Mouse (Mus musculus) stomach, embryonic 16.5 days (tissue): ENCODE results near the gene Vav3. TPM values are rescaled to one million over a fixed set of nuclear protein-coding genes. Genes with fewer than 3 reads are reported as not detected.

Experiments
- ATAC-seq: fragments of 200-750 bp; cut with Nextera tagmentation; 2 replicates; pipeline ENCODE4 v1.8.0; 2017; ENCODE audit warnings: moderate number of reproducible peaks, moderate TSS enrichment; ENCODE audit not compliant: insufficient read depth, low FRiP score
- H3K27ac ChIP-seq: fragments of 300-500 bp; sonication (generic); 2 replicates; pipeline ENCODE4 v1.5.1; 2014; ENCODE audit warnings: low read length
- H3K27me3 ChIP-seq: fragments of 300-500 bp; sonication (generic); 2 replicates; pipeline ENCODE4 v1.6.1; 2014; ENCODE audit warnings: low read length, control low read depth, mixed read lengths; ENCODE audit not compliant: control insufficient read depth, insufficient read depth
- H3K36me3 ChIP-seq: fragments of 300-500 bp; sonication (generic); 2 replicates; pipeline ENCODE4 v1.6.1; 2014; ENCODE audit warnings: low read length; ENCODE audit not compliant: control insufficient read depth, insufficient read depth
- H3K4me1 ChIP-seq: fragments of 300-500 bp; sonication (generic); 2 replicates; pipeline ENCODE4 v1.6.1; 2014; ENCODE audit warnings: low read length, control low read depth, mixed read lengths; ENCODE audit not compliant: control insufficient read depth, insufficient read depth
- H3K4me2 ChIP-seq: fragments of 300-500 bp; sonication (generic); 2 replicates; pipeline ENCODE4 v1.6.1; 2014; ENCODE audit warnings: low read depth, low read length, mixed read lengths
- H3K4me3 ChIP-seq: fragments of 300-500 bp; sonication (generic); replicated peaks from 2 replicates; pipeline ENCODE4 v1.5.1; 2014; ENCODE audit warnings: mild to moderate bottlenecking, low read length
- H3K9ac ChIP-seq: fragments of 300-500 bp; sonication (generic); 2 replicates; pipeline ENCODE4 v1.6.1; 2014; ENCODE audit warnings: low read length
- H3K9me3 ChIP-seq: fragments of 300-500 bp; sonication (generic); replicated peaks from 2 replicates; pipeline ENCODE4 v1.6.1; 2016; ENCODE audit warnings: low read length, control low read depth; ENCODE audit not compliant: control insufficient read depth
- WGBS: fragments of 180-500 bp; shearing (Covaris S2); extraction: QIAGEN DNeasy Blood & Tissue Kit; methylation state at CpG from one replicate; pipeline ENCODE4 v1.1.7; 2014; 5-methylcytosine and 5-hydroxymethylcytosine counted together
- polyA plus RNA-seq: library from polyadenylated mRNA; unstranded; fragments of >200 nt; fragmentation: Nextera tagmentation; extraction: Ambion mirVana; gene quantifications from 2 replicates; pipeline ENCODE4 v1.2.1, GENCODE M21; 2015

Gene Vav3
- 20.5 and 27.0 TPM in 2 replicates for polyA plus RNA-seq

DNA sequence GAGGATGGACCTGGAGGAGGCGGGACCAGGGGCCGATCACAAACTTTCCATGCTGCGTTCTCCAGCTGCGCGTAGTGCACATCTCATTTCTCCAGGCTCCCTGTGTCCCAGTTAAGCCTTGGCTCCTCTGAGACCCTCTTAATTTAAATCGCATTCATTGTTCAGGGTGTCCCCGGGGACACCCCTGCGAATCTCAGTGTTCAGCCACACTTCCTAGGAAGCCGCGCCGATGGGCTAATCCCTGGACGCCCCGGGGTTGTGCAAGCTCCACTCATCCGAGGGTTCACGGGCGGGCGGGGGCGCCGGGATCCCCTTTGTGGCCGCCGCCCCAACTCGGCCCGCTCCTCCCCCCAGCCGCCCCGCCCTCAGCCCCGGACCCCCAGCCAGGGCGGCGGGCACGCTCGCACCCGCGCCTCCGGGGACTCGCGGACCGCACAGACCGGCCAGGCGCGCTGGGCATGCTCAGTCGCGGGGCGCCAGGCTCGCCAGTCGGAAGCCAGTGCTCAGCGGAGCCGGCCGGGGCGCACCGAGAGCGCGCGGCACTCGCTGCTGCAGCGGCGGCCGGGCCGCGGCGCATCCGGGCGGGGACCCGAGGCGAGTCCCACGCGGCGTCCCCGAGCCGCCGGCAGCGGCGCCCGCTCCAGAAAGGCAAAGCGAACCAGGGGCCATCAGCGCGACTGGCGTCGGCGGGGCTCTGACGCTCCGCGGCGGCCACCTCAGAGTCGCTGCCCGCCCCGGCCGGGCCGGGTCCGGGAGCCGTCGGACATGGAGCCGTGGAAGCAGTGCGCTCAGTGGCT, at the start of gene Vav3:
Vav3 (plus strand) TSS at position 380 of the 797 bp plus-strand sequence.
- Histone ChIP-seq H3K36me3 (no peaks in the 10 kb centered on the region), H3K9ac (peak within 1 kb of the TSS; percentile 75), H3K4me3 (peak within 1 kb of the TSS; percentile 71), H3K4me2 (peak within 1 kb of the TSS; percentile 90), H3K27me3 (no peaks in the 10 kb centered on the region), H3K4me1 (peaks cover 10% of the 10 kb centered on the region), H3K27ac (peak within 1 kb of the TSS; percentile 72), H3K9me3 (no peaks in the 10 kb centered on the region)
- ATAC-seq: peak; percentile 90
- WGBS: under 1% methylated on average over 89 of the region's 92 CpGs

DNA sequence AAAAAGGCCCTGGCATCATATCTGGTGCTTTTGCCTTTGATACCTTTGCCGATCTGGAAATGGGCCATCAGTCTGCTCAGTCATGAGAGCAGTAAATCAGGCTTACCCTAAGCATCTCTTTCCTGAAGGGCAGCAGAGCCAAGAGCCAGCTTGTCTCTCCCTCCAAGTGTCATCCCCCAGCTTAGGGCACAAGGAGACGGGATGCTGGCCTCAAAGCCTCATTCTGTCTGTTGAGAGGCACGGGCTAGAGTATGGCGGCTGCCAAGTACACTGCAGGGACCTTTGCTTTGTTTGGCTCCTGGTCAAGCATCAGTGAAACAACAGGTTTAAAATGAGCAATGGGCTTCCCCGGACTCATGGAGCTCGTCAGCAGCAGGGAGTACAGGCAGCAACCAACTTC, 41.6 kb upstream of the Vav3 start:
- 61% methylated on average over 6 of the region's 6 CpGs for WGBS
- ATAC-seq: no peak

DNA sequence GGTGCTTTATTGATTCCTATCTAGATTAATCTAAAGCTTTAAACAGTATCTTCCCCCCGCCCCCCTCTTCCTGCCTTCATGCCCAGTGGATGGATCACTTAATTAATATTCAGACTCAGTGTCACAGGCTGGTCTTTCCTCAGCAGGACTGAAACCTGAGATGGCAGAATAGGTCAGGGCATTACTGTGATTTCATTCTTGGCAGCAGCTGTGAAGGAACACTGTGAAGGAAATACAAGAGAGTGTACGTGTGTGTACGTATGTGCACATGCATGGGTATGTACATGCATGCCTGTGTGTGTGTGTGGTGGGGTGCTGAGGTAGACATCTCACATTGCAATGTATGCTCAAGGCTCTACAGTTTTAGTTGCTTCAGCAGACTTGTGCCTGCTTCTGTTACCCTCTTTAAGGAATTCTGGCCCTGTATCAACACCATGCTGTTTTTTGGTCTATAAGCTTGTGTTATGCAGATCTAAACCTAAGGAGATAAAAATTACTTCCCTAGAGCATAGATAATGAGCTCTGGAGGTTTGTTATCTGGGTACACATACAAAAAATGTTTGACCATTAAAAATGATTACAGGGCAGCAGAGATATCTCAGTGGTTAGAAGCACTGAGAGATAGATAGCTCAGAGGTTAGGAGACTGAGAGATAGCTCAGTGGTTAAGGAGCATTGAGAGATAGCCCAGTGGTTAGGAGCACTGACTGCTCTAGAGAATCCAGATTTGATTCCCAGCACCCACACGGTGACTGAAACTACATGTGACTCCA, 41.0 kb upstream of the Vav3 start:
- no peaks in the 10 kb centered on the region for H3K27me3 ChIP-seq
- H3K4me1 ChIP-seq: no peaks in the 10 kb centered on the region
- no peak for ATAC-seq
- no peak overlapping the region for H3K4me2 ChIP-seq
- H3K9ac ChIP-seq: no peak overlapping the region
- H3K36me3 ChIP-seq: no peaks in the 10 kb centered on the region
- H3K27ac ChIP-seq: no peak overlapping the region
- no peak overlapping the region for H3K4me3 ChIP-seq
- H3K9me3 ChIP-seq: no peaks in the 10 kb centered on the region
- WGBS: 66% methylated on average over 4 of the region's 4 CpGs

More for the DNA sequence above, 41.6 kb upstream of the Vav3 start:
- H3K27ac ChIP-seq: no peak overlapping the region
- no peak overlapping the region for H3K4me3 ChIP-seq
- no peaks in the 10 kb centered on the region for H3K36me3 ChIP-seq
- H3K4me1 ChIP-seq: no peaks in the 10 kb centered on the region
- no peak overlapping the region for H3K9ac ChIP-seq
- no peak overlapping the region for H3K4me2 ChIP-seq
- no peaks in the 10 kb centered on the region for H3K27me3 ChIP-seq
- no peaks in the 10 kb centered on the region for H3K9me3 ChIP-seq

DNA sequence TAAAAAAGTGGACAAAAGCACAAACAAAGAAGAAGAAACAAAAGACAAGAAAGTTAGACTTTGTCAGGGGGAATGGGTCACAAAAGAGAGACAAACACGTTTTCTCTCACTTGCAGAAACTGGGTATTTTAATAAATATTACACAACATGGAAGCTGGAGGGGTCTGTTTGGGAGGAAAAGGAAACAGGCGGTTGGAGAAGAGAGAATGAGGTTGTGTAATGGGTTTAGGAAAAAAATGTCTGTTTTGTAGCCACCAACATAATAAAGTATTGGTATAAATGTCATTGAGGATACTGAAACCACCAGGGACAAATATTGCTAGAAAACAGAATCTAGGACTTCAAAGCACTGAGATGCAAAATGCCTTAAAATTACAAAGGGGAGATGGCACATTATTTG, 38.4 kb upstream of the Vav3 start:
- H3K4me3 ChIP-seq: no peak overlapping the region
- no peaks in the 10 kb centered on the region for H3K27me3 ChIP-seq
- ATAC-seq: no peak
- no peak overlapping the region for H3K27ac ChIP-seq
- no peak overlapping the region for H3K4me2 ChIP-seq
- no peaks in the 10 kb centered on the region for H3K36me3 ChIP-seq
- H3K9ac ChIP-seq: no peak overlapping the region
- H3K9me3 ChIP-seq: no peaks in the 10 kb centered on the region
- no peaks in the 10 kb centered on the region for H3K4me1 ChIP-seq
- whole genome bisulfite sequencing: 59% methylated on average over 2 of the region's 2 CpGs

DNA sequence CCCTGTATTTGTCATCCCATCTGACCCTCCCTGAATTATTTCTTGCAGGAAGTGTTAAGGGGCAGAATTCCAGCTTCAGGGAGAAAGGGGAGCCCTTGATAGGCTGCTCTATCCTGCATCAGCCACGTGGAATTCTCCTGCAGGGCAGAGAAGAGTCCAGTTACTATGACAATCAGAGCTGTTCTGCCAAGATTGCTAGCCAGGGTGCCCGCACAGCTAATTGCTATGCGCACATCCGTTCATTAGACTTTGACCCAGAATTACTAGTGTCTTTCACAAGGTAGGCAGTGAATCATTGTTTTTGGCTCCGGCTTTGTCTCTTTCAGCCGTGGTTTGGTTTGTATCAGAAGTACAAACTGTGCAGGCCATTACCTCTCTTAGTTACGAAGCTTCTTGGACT, 33.0 kb upstream of the Vav3 start:
- no peak overlapping the region for H3K9ac ChIP-seq
- WGBS: 70% methylated on average over 7 of the region's 7 CpGs
- H3K9me3 ChIP-seq: no peaks in the 10 kb centered on the region
- no peaks in the 10 kb centered on the region for H3K36me3 ChIP-seq
- H3K27ac ChIP-seq: no peak overlapping the region
- H3K4me2 ChIP-seq: no peak overlapping the region
- no peaks in the 10 kb centered on the region for H3K27me3 ChIP-seq
- no peak for ATAC-seq
- H3K4me1 ChIP-seq: 0 out of 2 replicates have a peak, but pooled peaks cover 5% of the 10 kb centered on the region
- H3K4me3 ChIP-seq: no peak overlapping the region

DNA sequence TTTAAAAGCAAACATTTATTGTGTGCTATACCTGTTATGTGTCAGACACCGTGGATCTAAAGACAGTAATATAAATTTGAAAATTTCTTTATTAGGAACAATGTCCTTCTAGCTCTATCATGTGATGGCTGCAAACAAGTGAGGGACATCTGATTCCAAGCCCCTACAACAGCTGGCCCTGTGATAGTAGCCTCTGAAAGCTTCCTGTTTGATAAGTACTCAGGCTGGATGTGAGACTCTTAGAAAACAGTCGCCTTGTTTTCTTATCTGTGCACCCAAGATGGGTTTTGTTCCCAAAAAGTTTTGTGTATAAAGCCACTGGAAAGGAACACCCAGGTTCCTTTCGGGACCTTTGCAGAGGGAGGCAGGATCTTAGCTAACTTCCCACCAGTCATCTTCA, 32.0 kb upstream of the Vav3 start:
- no peak overlapping the region for H3K9ac ChIP-seq
- no peaks in the 10 kb centered on the region for H3K27me3 ChIP-seq
- H3K4me3 ChIP-seq: no peak overlapping the region
- H3K4me1 ChIP-seq: 0 out of 2 replicates have a peak, but pooled peaks cover 5% of the 10 kb centered on the region
- no peak overlapping the region for H3K27ac ChIP-seq
- H3K36me3 ChIP-seq: no peaks in the 10 kb centered on the region
- no peak overlapping the region for H3K4me2 ChIP-seq
- no peaks in the 10 kb centered on the region for H3K9me3 ChIP-seq
- WGBS: 66% methylated on average over 3 of the region's 3 CpGs
- no peak for ATAC-seq

DNA sequence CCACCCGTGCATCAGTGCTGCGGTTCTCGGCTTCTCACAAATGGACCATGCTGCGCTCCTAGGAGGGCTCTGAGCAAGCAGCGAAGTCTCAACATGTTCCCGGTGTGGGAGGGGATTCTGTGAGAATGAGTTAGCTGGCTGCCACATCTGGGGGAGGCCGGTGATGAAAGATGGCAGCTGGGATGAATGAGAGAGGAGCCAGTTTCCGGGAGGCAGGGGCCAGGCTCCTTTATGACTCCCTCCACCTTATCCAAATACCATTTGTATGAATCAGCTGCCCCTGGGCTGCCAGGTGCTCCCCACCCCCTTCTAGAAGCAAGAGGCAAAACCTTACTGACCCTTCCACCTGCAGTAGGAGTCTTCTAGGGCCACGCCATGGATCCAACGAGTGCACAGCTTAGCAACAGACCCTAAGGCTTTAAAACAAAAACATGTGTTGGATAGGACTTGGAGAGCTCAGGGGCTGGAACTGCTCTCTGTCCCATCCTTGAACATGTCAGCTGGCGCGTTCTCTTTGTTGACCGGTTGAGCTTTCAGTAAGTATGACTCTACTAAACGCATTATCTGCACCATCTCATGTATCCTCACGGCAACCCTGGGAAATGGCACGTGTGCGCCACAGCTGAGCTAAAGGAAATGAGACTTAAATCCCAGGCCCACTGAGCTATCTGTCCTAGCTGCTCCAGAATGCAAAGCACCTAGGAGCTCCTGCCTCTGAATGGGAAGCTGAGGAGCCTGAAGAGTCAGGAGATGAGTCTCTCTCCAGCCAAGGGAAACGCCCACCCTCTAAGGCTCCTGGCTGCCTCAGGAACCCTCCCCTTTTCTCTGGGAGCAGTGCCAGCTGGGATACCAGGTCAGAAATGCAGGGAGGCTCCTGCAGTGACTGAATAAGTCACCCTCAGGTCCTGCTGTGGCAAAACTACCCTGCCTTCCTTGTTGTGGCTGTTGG, 30.9 kb upstream of the Vav3 start:
- H3K27me3 ChIP-seq: no peaks in the 10 kb centered on the region
- no peak overlapping the region for H3K4me2 ChIP-seq
- no peaks in the 10 kb centered on the region for H3K36me3 ChIP-seq
- 0 out of 2 replicates have a peak, but pooled peaks cover 5% of the 10 kb centered on the region for H3K4me1 ChIP-seq
- no peak for ATAC-seq
- no peak overlapping the region for H3K27ac ChIP-seq
- H3K4me3 ChIP-seq: no peak overlapping the region
- no peaks in the 10 kb centered on the region for H3K9me3 ChIP-seq
- 68% methylated on average over 18 of the region's 18 CpGs for WGBS
- no peak overlapping the region for H3K9ac ChIP-seq

DNA sequence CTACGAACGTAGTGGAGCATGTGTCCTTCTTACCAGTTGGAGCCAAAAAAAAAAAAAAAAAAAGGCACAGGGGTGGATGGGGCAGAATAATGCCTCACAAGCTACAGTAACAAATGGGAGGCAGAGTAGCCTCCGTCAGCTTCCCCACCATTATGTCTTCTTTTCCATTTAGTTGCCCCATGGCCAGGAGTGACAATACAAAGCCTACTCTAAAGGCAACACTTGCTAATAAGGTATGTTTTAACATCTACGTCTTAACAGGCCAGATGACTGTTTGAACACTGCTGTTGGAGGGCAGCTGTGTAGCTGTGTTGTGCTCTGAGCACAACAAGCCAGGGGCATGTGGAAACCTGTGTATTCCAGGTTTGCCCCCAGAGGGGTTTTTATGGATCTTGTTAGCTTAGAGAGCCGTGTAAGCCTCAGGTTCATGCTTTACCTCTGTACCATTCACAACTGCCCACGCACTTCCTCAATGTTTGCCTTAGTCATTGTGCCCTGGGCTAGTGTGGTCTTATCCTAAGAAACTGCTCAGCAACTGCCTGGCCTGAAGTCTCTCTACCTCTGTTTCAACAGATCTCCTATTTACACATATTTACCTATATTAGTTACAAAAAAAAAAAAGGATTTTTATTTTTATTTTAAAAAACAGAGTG, 29.2 kb upstream of the Vav3 start:
- Histone ChIP-seq H3K27ac (no peak overlapping the region), H3K27me3 (no peaks in the 10 kb centered on the region), H3K9ac (no peak overlapping the region), H3K4me1 (0 out of 2 replicates have a peak, but pooled peaks cover 5% of the 10 kb centered on the region), H3K4me3 (no peak overlapping the region), H3K4me2 (no peak overlapping the region), H3K36me3 (no peaks in the 10 kb centered on the region), H3K9me3 (no peaks in the 10 kb centered on the region)
- WGBS: 83% methylated on average over 6 of the region's 6 CpGs
- no peak for ATAC-seq
